Mouse (Mus musculus): Measurements from ENCODE around the gene Fgf2. TPM values are rescaled to one million over a fixed set of nuclear protein-coding genes. Genes with fewer than 3 reads are reported as not detected.

The Fgf2 gene
- polyA plus RNA-seq, 1 experiment: 2.7 TPM

- TF ChIP-seq POLR2A (IDR thresholded peaks at IDR 0.05; ENCODE audit: extremely low read depth, insufficient read depth, low read length) (no peak), CTCF (IDR thresholded peaks at IDR 0.05; ENCODE audit: extremely low read depth, insufficient read depth, low read length) (no peak)
These were observed 53.8 kb downstream of the Fgf2 start for GRCm38 (mm10) chr3:37401729-37402610.

GRCm38 (mm10) chr3:37407598-37407997, 59.5 kb downstream of the Fgf2 start:
- Histone ChIP-seq H3K4me3 (ENCODE audit: insufficient read depth, low read length) (no peak overlapping the region), H3K27ac (ENCODE audit: insufficient read depth, low read length) (no peak overlapping the region), H3K4me1 (ENCODE audit: control insufficient read depth, insufficient read depth, low read length) (no peaks in the 10 kb centered on the region)
- TF ChIP-seq POLR2A (IDR thresholded peaks at IDR 0.05; ENCODE audit: extremely low read depth, insufficient read depth, low read length) (no peak), CTCF (IDR thresholded peaks at IDR 0.05; ENCODE audit: extremely low read depth, insufficient read depth, low read length) (no peak)

More at GRCm38 (mm10) chr3:37401729-37402610, 53.8 kb downstream of the Fgf2 start:
- H3K27ac ChIP-seq (ENCODE audit: insufficient read depth, low read length): no peak overlapping the region
- no peak overlapping the region for H3K4me3 ChIP-seq (ENCODE audit: insufficient read depth, low read length)
- H3K4me1 ChIP-seq (ENCODE audit: control insufficient read depth, insufficient read depth, low read length): no peaks in the 10 kb centered on the region

GRCm38 (mm10) chr3:37413446-37413845, 65.3 kb downstream of the Fgf2 start:
- no peak overlapping the region for H3K27ac ChIP-seq (ENCODE audit: insufficient read depth, low read length)
- no peaks in the 10 kb centered on the region for H3K4me1 ChIP-seq (ENCODE audit: control insufficient read depth, insufficient read depth, low read length)

GRCm38 (mm10) chr3:37414413-37414960, 66.3 kb downstream of the Fgf2 start:
- Histone ChIP-seq H3K4me3 (ENCODE audit: insufficient read depth, low read length) (no peak overlapping the region), H3K27ac (ENCODE audit: insufficient read depth, low read length) (no peak overlapping the region), H3K4me1 (ENCODE audit: control insufficient read depth, insufficient read depth, low read length) (no peaks in the 10 kb centered on the region)
- TF ChIP-seq POLR2A (IDR thresholded peaks at IDR 0.05; ENCODE audit: extremely low read depth, insufficient read depth, low read length) (no peak), CTCF (IDR thresholded peaks at IDR 0.05; ENCODE audit: extremely low read depth, insufficient read depth, low read length) (peak; percentile 66)

More at GRCm38 (mm10) chr3:37413446-37413845, 65.3 kb downstream of the Fgf2 start:
- no peak overlapping the region for H3K4me3 ChIP-seq (ENCODE audit: insufficient read depth, low read length)
- TF ChIP-seq POLR2A (IDR thresholded peaks at IDR 0.05; ENCODE audit: extremely low read depth, insufficient read depth, low read length): no peak
- no peak for TF ChIP-seq CTCF (IDR thresholded peaks at IDR 0.05; ENCODE audit: extremely low read depth, insufficient read depth, low read length)

- TF ChIP-seq POLR2A (IDR thresholded peaks at IDR 0.05; ENCODE audit: extremely low read depth, insufficient read depth, low read length) (no peak), CTCF (IDR thresholded peaks at IDR 0.05; ENCODE audit: extremely low read depth, insufficient read depth, low read length) (no peak)
- Histone ChIP-seq H3K27ac (ENCODE audit: insufficient read depth, low read length) (no peak overlapping the region), H3K4me3 (ENCODE audit: insufficient read depth, low read length) (no peak overlapping the region; the same call in 1 of the 2 replicates), H3K4me1 (ENCODE audit: control insufficient read depth, insufficient read depth, low read length) (no peaks in the 10 kb centered on the region; the same call in 1 of the 2 replicates)
These were observed 70.2 kb downstream of the Fgf2 start for GRCm38 (mm10) chr3:37418341-37418740.

- no peak for TF ChIP-seq POLR2A (IDR thresholded peaks at IDR 0.05; ENCODE audit: extremely low read depth, insufficient read depth, low read length)
- TF ChIP-seq CTCF (IDR thresholded peaks at IDR 0.05; ENCODE audit: extremely low read depth, insufficient read depth, low read length): no peak
- Histone ChIP-seq H3K4me1 (ENCODE audit: control insufficient read depth, insufficient read depth, low read length) (no peaks in the 10 kb centered on the region; the same call in 1 of the 2 replicates), H3K4me3 (ENCODE audit: insufficient read depth, low read length) (peak overlapping the region; percentile 47), H3K27ac (ENCODE audit: insufficient read depth, low read length) (peak overlapping the region; percentile 92)
These were observed 70.9 kb downstream of the Fgf2 start for GRCm38 (mm10) chr3:37418961-37419457.

GRCm38 (mm10) chr3:37419458-37419991, 71.4 kb downstream of the Fgf2 start, which contains the start of gene Spata5:
Gene Spata5 (plus strand): TSS chr3:37419896.
- TF ChIP-seq POLR2A (IDR thresholded peaks at IDR 0.05; ENCODE audit: extremely low read depth, insufficient read depth, low read length): peak; percentile 95
- TF ChIP-seq CTCF (IDR thresholded peaks at IDR 0.05; ENCODE audit: extremely low read depth, insufficient read depth, low read length): no peak
- peak within 1 kb of the TSS; percentile 92 for H3K27ac ChIP-seq (ENCODE audit: insufficient read depth, low read length)
- peak within 1 kb of the TSS; percentile 47 for H3K4me3 ChIP-seq (ENCODE audit: insufficient read depth, low read length)
- H3K4me1 ChIP-seq (ENCODE audit: control insufficient read depth, insufficient read depth, low read length): no peaks in the 10 kb centered on the region; the same call in 1 of the 2 replicates

- Histone ChIP-seq H3K4me3 (ENCODE audit: insufficient read depth, low read length) (peak within 1 kb of the TSS; percentile 47), H3K4me1 (ENCODE audit: control insufficient read depth, insufficient read depth, low read length) (no peaks in the 10 kb centered on the region; the same call in 1 of the 2 replicates), H3K27ac (ENCODE audit: insufficient read depth, low read length) (peak within 1 kb of the TSS; percentile 92)
- TF ChIP-seq POLR2A (IDR thresholded peaks at IDR 0.05; ENCODE audit: extremely low read depth, insufficient read depth, low read length) (peak; percentile 45; the same call in 1 of the 2 replicates), CTCF (IDR thresholded peaks at IDR 0.05; ENCODE audit: extremely low read depth, insufficient read depth, low read length) (no peak)
These were observed 71.9 kb downstream of the Fgf2 start, which contains the start of gene Nudt6 for GRCm38 (mm10) chr3:37420072-37420471. Gene Nudt6 (minus strand): TSS chr3:37420211.

- Histone ChIP-seq H3K27ac (ENCODE audit: insufficient read depth, low read length) (no peak overlapping the region), H3K4me3 (ENCODE audit: insufficient read depth, low read length) (peak overlapping the region; percentile 47), H3K4me1 (ENCODE audit: control insufficient read depth, insufficient read depth, low read length) (no peaks in the 10 kb centered on the region; the same call in 1 of the 2 replicates)
- TF ChIP-seq POLR2A (IDR thresholded peaks at IDR 0.05; ENCODE audit: extremely low read depth, insufficient read depth, low read length) (no peak), CTCF (IDR thresholded peaks at IDR 0.05; ENCODE audit: extremely low read depth, insufficient read depth, low read length) (no peak)
These were observed 72.5 kb downstream of the Fgf2 start for GRCm38 (mm10) chr3:37420641-37421040.

All from cortical plate, adult 2 months (tissue).